Mouse (Mus musculus): Measurements from ENCODE around the gene Ubtd2.

DNA sequence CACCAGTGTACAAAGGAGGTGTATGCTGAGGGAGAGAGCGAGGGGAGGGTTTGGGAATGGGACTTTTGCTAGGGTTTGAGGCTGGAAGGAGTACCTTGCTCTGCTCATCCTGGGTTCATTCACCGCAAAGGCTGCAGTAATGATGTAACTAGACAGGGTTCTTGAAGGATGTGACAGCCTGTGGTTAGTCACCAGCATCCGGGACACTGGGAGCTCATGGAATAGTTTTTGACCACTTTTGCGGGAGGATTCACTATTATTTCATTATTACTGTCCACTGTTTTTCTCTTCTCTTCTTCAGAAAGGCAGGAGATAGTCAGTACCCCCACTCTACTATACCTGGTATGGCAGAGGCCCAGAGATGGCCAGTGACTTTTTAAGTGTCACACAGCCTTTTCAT lies 87.0 kb downstream of the Ubtd2 start:
- TF ChIP-seq CTCF (IDR thresholded peaks at IDR 0.05; ENCODE audit: low read depth), result no peak
- TF ChIP-seq EP300 (optimal IDR thresholded peaks at IDR 0.05), result no peak

Data from stomach, postnatal 0 days (tissue).